Mouse (Mus musculus) MEL (cell line): ENCODE measurements around the gene Nup88. TPM values are rescaled to one million over a fixed set of nuclear protein-coding genes. Genes with fewer than 3 reads are reported as not detected.

Experiments
- DNase-seq: peaks from one replicate; pipeline ENCODE4 v3.0.0; 2011; ENCODE audit warnings: low read depth, low spot score
- H3K27ac ChIP-seq: 2 replicates; pipeline ENCODE4 v1.5.1; 2012; ENCODE audit warnings: low read depth, mild to moderate bottlenecking, control low read depth, low read length, moderate library complexity; ENCODE audit not compliant: control insufficient read depth
- H3K27me3 ChIP-seq, 2 experiments: fragments of 150-350 bp in 1 of 2; sonication (generic) in 1 of 2; 2 replicates each; pipeline ENCODE4 v1.6.1; 2012; ENCODE audit warnings: low read length in 2 of 2, mild to moderate bottlenecking in 2 of 2, improper control_type of control experiment in 1 of 2, moderate library complexity in 1 of 2; ENCODE audit not compliant: insufficient read depth in 2 of 2, control insufficient read depth in 1 of 2
- H3K36me3 ChIP-seq, 2 experiments: 2 replicates each; pipeline ENCODE4 v1.6.1; 2012 to 2014; ENCODE audit warnings: low read length in 2 of 2, improper control_type of control experiment in 1 of 2, inconsistent platforms in 1 of 2, mild to moderate bottlenecking in 1 of 2; ENCODE audit not compliant: insufficient read depth in 2 of 2, control insufficient read depth in 1 of 2
- H3K4me1 ChIP-seq, 2 experiments: fragments of 150-350 bp in 1 of 2; sonication (generic) in 1 of 2; 2 replicates each; pipeline ENCODE4 v1.6.1; 2012; ENCODE audit warnings: low read length in 2 of 2, improper control_type of control experiment in 1 of 2, mild to moderate bottlenecking in 1 of 2; ENCODE audit not compliant: insufficient read depth in 2 of 2, control insufficient read depth in 1 of 2
- H3K4me3 ChIP-seq, 2 experiments: fragments of 150-350 bp in 1 of 2; sonication (generic) in 1 of 2; 2 replicates each; pipeline ENCODE4 v1.5.1; 2012; ENCODE audit warnings: low read depth in 2 of 2, low read length in 2 of 2, mild to moderate bottlenecking in 2 of 2, moderate library complexity in 2 of 2, control low read depth in 1 of 2, improper control_type of control experiment in 1 of 2; ENCODE audit not compliant: control insufficient read depth in 1 of 2, insufficient read depth in 1 of 2
- H3K79me2 ChIP-seq: 2 replicates; pipeline ENCODE4 v1.6.1; 2012; ENCODE audit warnings: mild to moderate bottlenecking, low read length, moderate library complexity; ENCODE audit not compliant: control insufficient read depth, poor library complexity, insufficient read depth
- H3K9ac ChIP-seq: 2 replicates; pipeline ENCODE4 v1.6.1; 2012; ENCODE audit warnings: low read depth, mild to moderate bottlenecking, control low read depth, low read length, moderate library complexity; ENCODE audit not compliant: control insufficient read depth, poor library complexity, severe bottlenecking
- H3K9me3 ChIP-seq: fragments of 150-350 bp; sonication (generic); replicated peaks from 2 replicates; pipeline ENCODE4 v1.6.1; 2012; ENCODE audit warnings: mild to moderate bottlenecking, low read length, improper control_type of control experiment, moderate library complexity; ENCODE audit not compliant: insufficient read depth
- BHLHE40 ChIP-seq: IDR thresholded peaks from 2 replicates; pipeline ENCODE4 v1.6.1; 2012; ENCODE audit warnings: low read depth, mild to moderate bottlenecking, inconsistent platforms, low read length, improper control_type of control experiment, borderline replicate concordance
- CHD2 ChIP-seq: IDR thresholded peaks from 2 replicates; pipeline ENCODE4 v1.6.1; 2011; ENCODE audit warnings: low read length, improper control_type of control experiment
- CTCF ChIP-seq, 3 experiments: IDR thresholded peaks in 2 of 3; conservative IDR thresholded peaks in 1 of 3; 2 replicates each; pipeline ENCODE4 v1.5.1; 2011 to 2012; ENCODE audit warnings: low read length in 3 of 3, low read depth in 2 of 3, mild to moderate bottlenecking in 2 of 3, improper control_type of control experiment in 1 of 3, inconsistent platforms in 1 of 3, mixed read lengths in 1 of 3, moderate library complexity in 1 of 3; ENCODE audit not compliant: control insufficient read depth in 1 of 3, insufficient read depth in 1 of 3, poor library complexity in 1 of 3, severe bottlenecking in 1 of 3
- EP300 ChIP-seq, 2 experiments: IDR thresholded peaks; 2 replicates each; pipeline ENCODE4 v1.6.1; 2011; ENCODE audit warnings: improper control_type of control experiment in 2 of 2, low read length in 2 of 2, low read depth in 1 of 2, mild to moderate bottlenecking in 1 of 2
- ETS1 ChIP-seq: IDR thresholded peaks from 2 replicates; pipeline ENCODE4 v1.6.1; 2012; ENCODE audit warnings: low read depth, mild to moderate bottlenecking, inconsistent platforms, low read length, improper control_type of control experiment, moderate library complexity
- GATA1 ChIP-seq: IDR thresholded peaks from 2 replicates; pipeline ENCODE4 v1.6.1; 2011; ENCODE audit warnings: low read depth, low read length, improper control_type of control experiment
- HCFC1 ChIP-seq: IDR thresholded peaks from 2 replicates; pipeline ENCODE4 v1.6.1; 2012; ENCODE audit warnings: low read depth, mild to moderate bottlenecking, inconsistent platforms, low read length, improper control_type of control experiment, moderate library complexity
- JUND ChIP-seq: IDR thresholded peaks from 2 replicates; pipeline ENCODE4 v1.6.1; 2011; ENCODE audit warnings: low read depth, mild to moderate bottlenecking, improper control_type of control experiment, low read length
- MAX ChIP-seq: IDR thresholded peaks from 2 replicates; pipeline ENCODE4 v1.6.1; 2011; ENCODE audit warnings: low read length, improper control_type of control experiment
- MAZ ChIP-seq: IDR thresholded peaks from 2 replicates; pipeline ENCODE4 v1.6.1; 2012; ENCODE audit warnings: low read depth, mild to moderate bottlenecking, inconsistent platforms, low read length, improper control_type of control experiment
- MEF2A ChIP-seq: IDR thresholded peaks from 2 replicates; pipeline ENCODE4 v1.6.1; 2014; ENCODE audit warnings: low read depth, mild to moderate bottlenecking, inconsistent platforms, low read length, improper control_type of control experiment; ENCODE audit not compliant: poor library complexity, insufficient replicate concordance, severe bottlenecking; ENCODE audit errors: extremely low read depth
- MXI1 ChIP-seq: IDR thresholded peaks from 2 replicates; pipeline ENCODE4 v1.6.1; 2011; ENCODE audit warnings: mild to moderate bottlenecking, low read depth, low read length, improper control_type of control experiment
- MYB ChIP-seq: IDR thresholded peaks from 2 replicates; pipeline ENCODE4 v1.6.1; 2011; ENCODE audit warnings: mild to moderate bottlenecking, low read depth, low read length, improper control_type of control experiment
- NRF1 ChIP-seq: IDR thresholded peaks from 2 replicates; pipeline ENCODE4 v1.6.1; 2014; ENCODE audit warnings: low read depth, mild to moderate bottlenecking, inconsistent platforms, low read length, improper control_type of control experiment, moderate library complexity; ENCODE audit not compliant: poor library complexity, insufficient read depth, severe bottlenecking
- POLR2AphosphoS2 ChIP-seq: IDR thresholded peaks from 2 replicates; pipeline ENCODE4 v1.6.1; 2011; ENCODE audit warnings: low read length, improper control_type of control experiment
- POLR2AphosphoS5 ChIP-seq: IDR thresholded peaks from 2 replicates; pipeline ENCODE4 v1.6.1; 2012; ENCODE audit warnings: low read depth, borderline replicate concordance, mild to moderate bottlenecking, inconsistent platforms, low read length, moderate library complexity, mixed read lengths
- RAD21 ChIP-seq: IDR thresholded peaks from 2 replicates; pipeline ENCODE4 v1.6.1; 2011; ENCODE audit warnings: mild to moderate bottlenecking, low read depth, low read length, improper control_type of control experiment
- SIN3A ChIP-seq: IDR thresholded peaks from 2 replicates; pipeline ENCODE4 v1.6.1; 2012; ENCODE audit warnings: low read length, improper control_type of control experiment, inconsistent platforms
- SMC3 ChIP-seq: IDR thresholded peaks from 2 replicates; pipeline ENCODE4 v1.6.1; 2011; ENCODE audit warnings: low read depth, low read length, improper control_type of control experiment
- TAL1 ChIP-seq: IDR thresholded peaks from 2 replicates; pipeline ENCODE4 v1.6.1; 2012; ENCODE audit warnings: mild to moderate bottlenecking, inconsistent platforms, low read length, moderate library complexity, mixed read lengths
- UBTF ChIP-seq: IDR thresholded peaks from 2 replicates; pipeline ENCODE4 v1.6.1; 2012; ENCODE audit warnings: low read depth, mild to moderate bottlenecking, inconsistent platforms, low read length, improper control_type of control experiment, moderate library complexity, borderline replicate concordance; ENCODE audit not compliant: insufficient read depth
- USF2 ChIP-seq, 2 experiments: IDR thresholded peaks; 2 replicates each; pipeline ENCODE4 v1.6.1; 2011 to 2012; ENCODE audit warnings: improper control_type of control experiment in 2 of 2, low read length in 2 of 2, borderline replicate concordance in 1 of 2, inconsistent platforms in 1 of 2, low read depth in 1 of 2, mild to moderate bottlenecking in 1 of 2; ENCODE audit not compliant: insufficient read depth in 1 of 2
- ZKSCAN1 ChIP-seq: IDR thresholded peaks from 2 replicates; pipeline ENCODE4 v1.6.1; 2012; ENCODE audit warnings: low read depth, mild to moderate bottlenecking, inconsistent platforms, low read length, improper control_type of control experiment, moderate library complexity
- ZMIZ1 ChIP-seq: IDR thresholded peaks from 2 replicates; pipeline ENCODE4 v1.6.1; 2012; ENCODE audit warnings: low read depth, mild to moderate bottlenecking, inconsistent platforms, low read length, improper control_type of control experiment, moderate library complexity
- ZNF384 ChIP-seq: IDR thresholded peaks from 2 replicates; pipeline ENCODE4 v1.6.1; 2012; ENCODE audit warnings: low read depth, mild to moderate bottlenecking, inconsistent platforms, low read length, improper control_type of control experiment
- polyA plus RNA-seq, 2 experiments: library from polyadenylated mRNA; stranded (reverse) in 1 of 2; unstranded in 1 of 2; fragments of >175 nt in 1 of 2; fragments of >200 nt in 1 of 2; gene quantifications; 2 replicates each; pipeline versions ENCODE4 v1.2.1 to v1.2.4; 2012; ENCODE audit warnings: low replicate concordance in 2 of 2, low read depth in 1 of 2; ENCODE audit not compliant: insufficient read length in 2 of 2, insufficient read depth in 1 of 2, missing spikeins in 1 of 2
- total RNA-seq: library from RNA; depleted of rRNA; stranded (reverse); fragments of 300-350 nt; gene quantifications from 2 replicates; pipeline ENCODE4 v1.2.3, GENCODE M21; 2012

Gene Nup88
- total and polyA plus RNA-seq, 3 experiments, result 56.3 to 72.5 TPM; not detected in 1

GRCm38 (mm10) chr11:70960786-70961554, 8.8 kb downstream of the Nup88 start (continued):
- TF ChIP-seq UBTF, result no peak
- TF ChIP-seq ZKSCAN1, result no peak
- no peak for TF ChIP-seq NRF1
- TF ChIP-seq ZNF384, result peak; percentile 80
- TF ChIP-seq TAL1, result peak; percentile 48
- TF ChIP-seq SMC3, result no peak
- no peak for TF ChIP-seq JUND
- no peak for TF ChIP-seq ETS1
- no peak for TF ChIP-seq CTCF (IDR thresholded peaks at IDR 0.05 in 2 of 3, conservative IDR thresholded peaks at IDR 0.05 in 1 of 3; ENCODE audit: control insufficient read depth in 1 of 3, insufficient read depth in 1 of 3, low read depth in 2 of 3, low read length in 3 of 3, poor library complexity in 1 of 3, severe bottlenecking in 1 of 3)
- no peak for TF ChIP-seq BHLHE40
- 0 out of 2 replicates have a peak, but pooled peaks have one; percentile 6 for TF ChIP-seq MAX
- no peak for TF ChIP-seq MAZ

GRCm38 (mm10) chr11:70954711-70955110, 15.1 kb downstream of the Nup88 start:
- no peak for DNase-seq
- Histone ChIP-seq H3K9ac (no peak overlapping the region), H3K4me3 (no peak overlapping the region), H3K27ac (no peak overlapping the region), H3K27me3 (no peaks in the 10 kb centered on the region), H3K79me2 (no peaks in the 10 kb centered on the region), H3K36me3 (peaks cover 0 to 76% of the 10 kb centered on the region in 2 experiments; a peak in 2 of 4 replicates), H3K4me1 (no peaks in the 10 kb centered on the region), H3K9me3 (no peaks in the 10 kb centered on the region)
- no peak for TF ChIP-seq POLR2AphosphoS5

GRCm38 (mm10) chr11:70944935-70945817, 24.6 kb downstream of the Nup88 start:
- no peaks in the 10 kb centered on the region for H3K4me1 ChIP-seq
- H3K79me2 ChIP-seq, result no peaks in the 10 kb centered on the region
- no peak for DNase-seq
- no peak overlapping the region for H3K4me3 ChIP-seq
- no peaks in the 10 kb centered on the region for H3K27me3 ChIP-seq
- H3K27ac ChIP-seq, result no peak overlapping the region
- no peaks in the 10 kb centered on the region for H3K9me3 ChIP-seq
- H3K9ac ChIP-seq, result no peak overlapping the region
- peaks cover 0 to 46% of the 10 kb centered on the region in 2 experiments; a peak in 2 of 4 replicates for H3K36me3 ChIP-seq
- no peak for TF ChIP-seq SMC3
- no peak for TF ChIP-seq SIN3A
- 0 out of 2 replicates have a peak, but pooled peaks have one; percentile 18 for TF ChIP-seq ZMIZ1
- no peak for TF ChIP-seq MXI1
- TF ChIP-seq POLR2AphosphoS2, result peak; percentile 58; the same call in 1 of the 2 replicates
- TF ChIP-seq MYB, result no peak
- no peak for TF ChIP-seq ZKSCAN1
- no peak for TF ChIP-seq EP300 (IDR thresholded peaks at IDR 0.05; ENCODE audit: low read depth in 1 of 2, low read length in 2 of 2)
- TF ChIP-seq MEF2A, result no peak
- no peak for TF ChIP-seq BHLHE40
- no peak for TF ChIP-seq GATA1
- no peak for TF ChIP-seq USF2 (IDR thresholded peaks at IDR 0.05; ENCODE audit: borderline replicate concordance in 1 of 2, insufficient read depth in 1 of 2, low read depth in 1 of 2, low read length in 2 of 2)
- TF ChIP-seq CHD2, result no peak
- no peak for TF ChIP-seq ZNF384
- no peak for TF ChIP-seq HCFC1
- no peak for TF ChIP-seq TAL1
- TF ChIP-seq RAD21, result no peak
